Mouse (Mus musculus) kidney, postnatal 10 days (tissue): ENCODE measurements at regions not wholly inside any gene's neighbourhood (a gene's known extent, or its start where the extent isn't known, plus 50 kb on each side); places are given as distances from the start of the nearest gene placed in this dataset.

Source experiments
- DNase-seq: peaks from one replicate; pipeline ENCODE4 v3.0.0; 2021; ENCODE audit warnings: mixed read lengths

DNA sequence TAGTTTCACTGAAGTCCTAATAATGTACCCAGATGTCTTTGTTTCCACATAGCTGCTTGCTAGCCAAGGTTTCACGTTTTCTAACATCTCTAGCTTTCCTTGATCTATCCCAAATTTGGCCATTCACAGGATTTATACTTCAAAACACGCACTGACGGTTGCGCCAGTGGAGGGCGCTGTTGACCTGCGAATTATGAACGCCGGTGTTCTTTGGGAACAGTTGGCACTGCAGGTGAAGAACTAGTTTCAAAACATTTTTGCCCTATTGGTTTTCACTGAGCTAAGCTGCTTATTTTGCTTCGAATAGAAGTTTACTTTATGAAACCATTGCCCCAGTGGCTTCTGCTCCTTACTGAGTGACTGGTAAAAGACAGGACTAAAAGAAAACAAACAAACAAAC is 76.7 kb upstream of the Slitrk3 start:
- DNase-seq, result peak; percentile 10

DNA sequence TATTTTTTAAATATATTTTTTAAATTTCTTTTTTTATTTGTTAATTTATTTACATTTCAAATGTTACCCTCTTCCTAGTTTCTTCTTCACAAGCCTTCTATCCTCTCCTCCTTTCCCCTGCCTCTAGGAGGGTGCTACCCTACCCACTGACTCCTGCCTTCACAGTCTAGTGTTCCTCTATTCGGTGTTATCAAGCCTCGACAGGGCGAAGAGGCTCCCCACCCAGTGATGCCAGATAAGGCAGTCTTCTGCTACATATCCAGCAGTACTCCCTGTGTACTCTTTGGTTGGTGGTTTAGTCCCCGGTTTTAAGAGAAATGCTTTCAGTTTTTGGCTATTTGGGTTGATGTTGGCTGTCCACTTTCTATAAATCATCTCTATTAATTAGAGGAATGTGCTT is 67.5 kb upstream of the Slitrk3 start:
- DNase-seq, result no peak

DNA sequence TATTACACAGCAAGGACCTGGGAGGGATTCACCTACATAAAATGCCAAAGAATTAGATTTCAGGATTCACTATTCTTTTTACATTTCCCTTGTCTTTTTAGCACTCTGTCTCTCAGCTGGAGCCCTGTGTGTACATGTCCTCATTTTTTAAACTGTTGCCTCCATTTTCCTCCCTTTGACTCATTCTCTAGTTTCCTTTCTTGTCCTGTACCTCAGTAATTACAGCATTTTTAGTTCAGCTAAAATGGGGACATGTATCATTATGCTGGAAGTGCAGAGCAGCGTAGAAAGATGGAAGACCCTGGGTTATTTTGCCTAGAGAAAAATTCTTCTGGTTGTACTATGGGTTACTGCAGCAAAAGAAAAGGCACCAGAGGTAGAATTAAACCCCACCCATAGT is 51.5 kb upstream of the Slitrk3 start:
- DNase-seq, result no peak
